Mouse (Mus musculus) olfactory bulb, adult 2 months (tissue): ENCODE results near the gene S100a5.

Source experiments
- CTCF ChIP-seq: fragments of 200-500 bp; IDR thresholded peaks from 2 replicates; pipeline ENCODE4 v1.5.1; 2012; ENCODE audit warnings: low read depth, mild to moderate bottlenecking, low read length, moderate library complexity; ENCODE audit not compliant: insufficient read depth
- POLR2A ChIP-seq: fragments of 200-500 bp; IDR thresholded peaks from 2 replicates; pipeline ENCODE4 v1.6.1; 2012; ENCODE audit warnings: mild to moderate bottlenecking, low read depth, low read length, moderate library complexity; ENCODE audit not compliant: insufficient read depth

DNA sequence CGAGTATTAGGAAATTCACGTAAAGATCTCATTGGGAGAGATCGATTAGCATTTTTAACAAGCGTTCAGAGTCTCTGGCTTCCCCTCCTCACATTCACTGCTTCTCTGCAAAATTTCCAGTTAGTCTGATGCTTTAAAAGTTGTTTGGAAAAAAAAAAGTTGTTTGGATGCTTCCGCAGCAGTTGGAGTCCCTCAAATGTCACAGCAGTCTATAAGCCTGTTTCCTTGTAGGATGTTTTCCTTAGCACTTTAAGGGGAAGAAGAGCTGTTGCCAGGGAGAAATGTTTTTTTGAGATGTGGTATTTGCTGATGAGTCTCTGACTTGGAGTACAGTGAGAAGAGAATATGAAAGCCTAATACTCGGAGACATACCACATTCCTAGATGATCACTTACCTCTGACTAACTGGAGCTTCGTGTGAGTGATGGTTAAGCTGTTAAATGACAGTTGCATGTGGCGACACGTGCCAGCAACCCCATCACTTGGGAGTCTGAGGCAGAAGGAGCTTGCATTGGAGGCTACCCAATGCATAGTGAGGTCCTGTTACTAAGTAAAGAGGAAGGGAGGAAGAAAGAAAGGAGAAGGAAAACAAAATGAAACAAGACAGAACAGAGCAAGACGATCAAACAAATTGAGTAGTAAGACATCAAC is 31.8 kb upstream of the S100a5 start:
- TF ChIP-seq POLR2A (no peak), CTCF (no peak)
